Mouse (Mus musculus) intestine, embryonic 16.5 days (tissue): Measurements from ENCODE around the gene Gm20388. TPM values are rescaled to one million over a fixed set of nuclear protein-coding genes. Genes with fewer than 3 reads are reported as not detected.

Source experiments
- ATAC-seq: fragments of 200-750 bp; cut with Nextera tagmentation; 2 replicates; pipeline ENCODE4 v1.8.0; 2017; ENCODE audit warnings: moderate TSS enrichment, moderate library complexity
- H3K27ac ChIP-seq: fragments of 300-500 bp; sonication (generic); 2 replicates; pipeline ENCODE4 v1.5.1; 2014; ENCODE audit warnings: mild to moderate bottlenecking, low read length
- H3K27me3 ChIP-seq: fragments of 300-500 bp; sonication (generic); replicated peaks from 2 replicates; pipeline ENCODE4 v1.6.1; 2014; ENCODE audit warnings: low read length, control low read depth, mixed read lengths; ENCODE audit not compliant: control insufficient read depth, insufficient read depth
- H3K36me3 ChIP-seq: fragments of 300-500 bp; sonication (generic); 2 replicates; pipeline ENCODE4 v1.6.1; 2014; ENCODE audit warnings: low read length, control low read depth; ENCODE audit not compliant: control insufficient read depth, insufficient read depth
- H3K4me1 ChIP-seq: fragments of 300-500 bp; sonication (generic); 2 replicates; pipeline ENCODE4 v1.6.1; 2014; ENCODE audit warnings: low read length, control low read depth, mixed read lengths; ENCODE audit not compliant: control insufficient read depth, insufficient read depth
- H3K4me2 ChIP-seq: fragments of 300-500 bp; sonication (generic); 2 replicates; pipeline ENCODE4 v1.6.1; 2014; ENCODE audit warnings: low read depth, low read length, control low read depth
- H3K4me3 ChIP-seq: fragments of 300-500 bp; sonication (generic); 2 replicates; pipeline ENCODE4 v1.5.1; 2014; ENCODE audit warnings: mild to moderate bottlenecking, low read length
- H3K9ac ChIP-seq: fragments of 300-500 bp; sonication (generic); 2 replicates; pipeline ENCODE4 v1.6.1; 2014; ENCODE audit warnings: low read depth, low read length
- H3K9me3 ChIP-seq: fragments of 300-500 bp; sonication (generic); 2 replicates; pipeline ENCODE4 v1.6.1; 2016; ENCODE audit warnings: low read length, control low read depth; ENCODE audit not compliant: control insufficient read depth
- WGBS: fragments of 180-500 bp; shearing (Covaris S2); extraction: QIAGEN DNeasy Blood & Tissue Kit; methylation state at CpG from one replicate; pipeline ENCODE4 v1.1.7; 2014; 5-methylcytosine and 5-hydroxymethylcytosine counted together
- polyA plus RNA-seq: library from polyadenylated mRNA; unstranded; fragments of >200 nt; fragmentation: Nextera tagmentation; extraction: Ambion mirVana; gene quantifications from 2 replicates; pipeline ENCODE4 v1.2.1, GENCODE M21; 2015

Gm20388 gene
- polyA plus RNA-seq, 1 experiment from 2014 or later: 5.8 TPM

DNA sequence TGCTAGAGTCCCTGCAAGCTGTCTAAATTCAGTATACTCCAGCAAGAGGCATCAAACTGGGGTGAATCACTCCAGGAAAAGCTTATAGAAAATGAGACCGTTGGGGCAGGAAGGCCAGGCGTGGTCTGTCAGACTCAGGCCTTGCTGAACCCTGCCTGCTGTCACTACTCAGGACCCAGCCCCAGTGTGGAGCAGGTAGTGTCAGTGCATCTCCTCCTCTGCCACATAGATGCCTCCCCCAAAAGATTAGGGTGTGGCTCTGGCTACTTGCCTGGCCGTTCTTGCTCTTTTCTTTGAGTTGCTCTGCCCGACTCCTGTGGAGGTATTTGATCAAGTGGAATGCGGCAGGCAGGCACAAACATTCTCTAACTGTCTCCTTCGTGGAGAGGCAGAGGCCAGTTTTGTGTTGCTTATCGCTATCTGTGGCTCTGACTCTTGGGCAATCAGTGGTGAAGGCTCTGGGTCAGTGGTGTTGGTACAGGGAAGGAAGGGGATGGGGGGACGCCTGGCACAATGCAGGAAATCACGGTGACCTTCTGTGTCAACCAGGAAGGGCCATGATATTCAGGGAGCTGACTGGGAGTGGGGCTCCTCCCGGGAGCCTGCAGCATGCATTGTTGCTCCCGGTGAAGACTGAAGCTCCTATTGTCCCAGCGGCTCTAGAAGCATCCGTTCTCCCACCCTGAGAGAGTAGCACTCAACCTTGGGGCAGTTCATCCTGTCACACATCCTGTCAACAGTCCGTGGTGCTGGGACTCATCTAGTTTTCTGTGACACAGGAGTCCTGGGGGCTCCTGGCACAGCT is 215.9 kb downstream of the Gm20388 start:
- no peaks in the 10 kb centered on the region for H3K27me3 ChIP-seq
- no peak overlapping the region for H3K4me2 ChIP-seq
- peak; percentile 36 for ATAC-seq
- H3K4me3 ChIP-seq: no peak overlapping the region
- no peaks in the 10 kb centered on the region for H3K36me3 ChIP-seq
- H3K4me1 ChIP-seq: peaks cover 22% of the 10 kb centered on the region
- H3K27ac ChIP-seq: peak overlapping the region; percentile 54
- no peak overlapping the region for H3K9ac ChIP-seq
- H3K9me3 ChIP-seq: no peaks in the 10 kb centered on the region
- 28% methylated on average over 14 of the region's 14 CpGs for WGBS

DNA sequence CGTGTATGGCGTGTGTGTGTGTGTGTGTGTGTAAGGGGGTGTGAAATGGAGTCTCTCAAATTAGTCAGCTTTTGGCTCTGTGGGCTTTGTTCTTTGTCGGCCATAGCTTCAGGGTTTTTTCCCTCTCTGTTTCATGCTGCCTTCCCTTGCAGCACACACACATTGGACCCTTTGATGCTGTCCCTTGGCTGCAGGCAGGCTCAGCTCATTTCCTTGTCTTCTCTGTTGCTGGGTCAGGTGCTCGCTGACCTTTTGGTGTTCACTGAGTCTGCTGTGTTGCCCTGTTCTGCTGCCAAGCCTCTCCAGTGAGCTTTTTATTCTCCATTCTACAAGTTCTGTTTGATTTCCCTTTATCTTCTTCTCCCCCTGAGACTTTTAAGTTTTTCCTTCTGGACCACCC is 218.9 kb downstream of the Gm20388 start:
- H3K27me3 ChIP-seq: no peaks in the 10 kb centered on the region
- H3K27ac ChIP-seq: no peak overlapping the region
- H3K4me3 ChIP-seq: no peak overlapping the region
- peaks cover 15% of the 10 kb centered on the region for H3K4me1 ChIP-seq
- H3K9ac ChIP-seq: no peak overlapping the region
- no peaks in the 10 kb centered on the region for H3K36me3 ChIP-seq
- ATAC-seq: no peak
- H3K4me2 ChIP-seq: no peak overlapping the region
- WGBS: 75% methylated on average over 4 of the region's 4 CpGs
- no peaks in the 10 kb centered on the region for H3K9me3 ChIP-seq

DNA sequence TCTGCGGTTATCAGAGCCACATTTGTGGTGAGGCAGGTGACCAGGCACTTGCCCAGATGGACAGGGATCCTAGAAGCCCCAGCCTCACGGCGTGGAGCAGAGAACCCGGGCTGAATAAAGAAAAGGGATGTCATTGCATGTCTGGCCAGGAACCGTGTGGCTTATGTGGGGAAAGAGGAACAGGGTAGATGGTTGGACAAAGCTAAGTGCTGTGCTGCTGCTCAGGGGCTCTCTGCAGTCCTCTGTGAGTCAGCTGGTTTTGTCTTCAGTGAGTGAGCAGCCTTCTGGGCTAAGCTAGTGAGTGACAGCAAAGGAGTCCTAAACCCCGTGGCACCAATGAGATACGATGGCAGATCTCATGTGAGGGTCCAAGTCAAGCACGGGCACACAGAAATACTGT is 220.5 kb downstream of the Gm20388 start:
- no peak overlapping the region for H3K4me3 ChIP-seq
- H3K4me2 ChIP-seq: no peak overlapping the region
- no peak overlapping the region for H3K27ac ChIP-seq
- H3K36me3 ChIP-seq: no peaks in the 10 kb centered on the region
- H3K27me3 ChIP-seq: no peaks in the 10 kb centered on the region
- peaks cover 10% of the 10 kb centered on the region for H3K4me1 ChIP-seq
- ATAC-seq: no peak
- no peak overlapping the region for H3K9ac ChIP-seq
- WGBS: 87% methylated on average over 8 of the region's 8 CpGs
- no peaks in the 10 kb centered on the region for H3K9me3 ChIP-seq

DNA sequence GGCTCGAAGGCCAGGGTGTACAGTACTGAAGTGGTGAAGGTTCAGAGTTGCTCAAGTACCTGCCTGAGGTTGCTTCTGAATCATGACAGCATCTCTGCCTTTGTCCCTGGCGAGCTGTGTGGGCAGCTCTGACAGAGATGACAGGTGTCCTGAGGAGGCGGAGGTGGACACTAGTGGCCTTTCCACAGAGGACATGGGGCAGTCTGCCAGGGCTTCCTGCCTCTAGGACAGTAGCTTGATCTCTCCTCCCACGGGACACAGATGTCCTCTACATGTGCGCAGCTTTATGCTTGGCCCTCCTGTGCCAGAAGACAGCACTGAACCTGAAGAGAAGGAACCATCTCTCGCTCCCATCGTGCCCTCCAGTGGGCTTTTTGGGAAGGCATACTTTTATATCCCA is 222.5 kb downstream of the Gm20388 start:
- no peak for ATAC-seq
- H3K27ac ChIP-seq: no peak overlapping the region
- no peak overlapping the region for H3K4me2 ChIP-seq
- no peaks in the 10 kb centered on the region for H3K9me3 ChIP-seq
- H3K9ac ChIP-seq: no peak overlapping the region
- no peaks in the 10 kb centered on the region for H3K27me3 ChIP-seq
- H3K4me3 ChIP-seq: no peak overlapping the region
- no peaks in the 10 kb centered on the region for H3K36me3 ChIP-seq
- WGBS: 80% methylated on average over 7 of the region's 7 CpGs
- peaks cover 7% of the 10 kb centered on the region; the same call in 1 of the 2 replicates for H3K4me1 ChIP-seq

DNA sequence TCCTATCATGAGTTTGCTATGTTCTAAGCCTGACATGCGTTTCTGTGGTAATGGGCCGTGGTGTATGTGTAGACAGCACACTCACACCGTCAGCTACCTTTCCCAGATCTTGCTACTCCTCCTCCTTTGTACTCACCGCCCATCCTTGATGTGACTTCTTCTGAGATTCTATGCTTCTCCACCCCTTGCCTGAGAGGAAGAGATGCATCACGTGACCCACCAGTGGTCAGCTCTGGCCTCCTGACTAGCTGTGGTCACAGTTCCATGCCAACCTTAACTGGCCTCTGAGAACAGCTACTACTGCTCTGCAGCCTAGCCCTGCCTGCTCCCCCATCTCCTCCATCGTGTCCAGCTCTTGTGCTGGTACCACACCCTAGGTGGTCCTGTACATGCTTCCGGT is 225.0 kb downstream of the Gm20388 start:
- no peak for ATAC-seq
- Histone ChIP-seq H3K27ac (no peak overlapping the region), H3K4me3 (no peak overlapping the region), H3K27me3 (no peaks in the 10 kb centered on the region), H3K9me3 (no peaks in the 10 kb centered on the region), H3K4me2 (no peak overlapping the region), H3K4me1 (peaks cover 27% of the 10 kb centered on the region), H3K9ac (no peak overlapping the region), H3K36me3 (no peaks in the 10 kb centered on the region)
- 90% methylated on average over 7 of the region's 7 CpGs for WGBS

DNA sequence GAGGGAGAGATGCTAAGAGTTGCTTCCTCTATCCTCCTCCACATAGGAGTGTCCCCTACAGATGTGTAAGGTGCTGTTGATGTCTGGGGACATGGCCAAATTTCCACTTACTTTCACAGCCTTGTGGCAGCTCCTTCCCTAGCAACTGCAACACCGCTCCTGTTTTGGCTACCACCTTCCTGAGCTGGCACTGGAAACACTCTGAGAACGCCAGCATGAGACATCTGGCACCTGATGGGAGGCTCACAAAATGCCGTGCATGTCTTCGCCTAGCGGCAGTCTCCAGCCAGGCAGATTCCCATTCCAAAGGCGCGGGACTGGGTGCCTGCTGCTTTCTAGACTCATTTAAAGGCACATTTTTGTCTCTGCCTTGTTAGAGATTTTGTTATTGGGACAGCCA is 226.0 kb downstream of the Gm20388 start:
- no peaks in the 10 kb centered on the region for H3K9me3 ChIP-seq
- H3K4me3 ChIP-seq: no peak overlapping the region
- H3K9ac ChIP-seq: no peak overlapping the region
- no peaks in the 10 kb centered on the region for H3K27me3 ChIP-seq
- no peak overlapping the region for H3K27ac ChIP-seq
- H3K4me2 ChIP-seq: no peak overlapping the region
- no peaks in the 10 kb centered on the region for H3K36me3 ChIP-seq
- no peak for ATAC-seq
- H3K4me1 ChIP-seq: peaks cover 31% of the 10 kb centered on the region
- WGBS: 61% methylated on average over 7 of the region's 7 CpGs

DNA sequence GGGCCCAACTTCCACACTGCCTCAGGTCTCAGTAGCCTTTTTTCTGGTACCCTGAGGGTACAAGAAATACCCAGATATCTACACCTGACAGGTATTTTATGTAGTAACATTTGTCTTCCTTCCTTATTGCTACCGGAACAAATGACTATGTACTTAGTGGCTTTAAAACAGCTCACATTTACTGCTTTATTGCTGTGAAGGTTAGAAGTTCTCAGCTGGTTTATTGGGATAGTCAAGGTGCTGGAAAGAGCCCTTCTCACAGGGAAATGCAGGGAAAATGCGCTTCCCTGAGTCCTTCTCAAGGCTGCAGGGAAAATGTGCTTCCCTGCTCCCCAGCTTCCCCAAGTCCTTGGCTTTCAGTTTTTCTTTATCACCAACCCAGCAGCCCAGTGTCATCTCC is 228.3 kb downstream of the Gm20388 start:
- Histone ChIP-seq H3K9me3 (no peaks in the 10 kb centered on the region), H3K4me1 (peaks cover 31% of the 10 kb centered on the region), H3K9ac (peak overlapping the region; percentile 17; the same call in 1 of the 2 replicates), H3K27ac (peak overlapping the region; percentile 91), H3K4me2 (peak overlapping the region; percentile 8; the same call in 1 of the 2 replicates), H3K36me3 (no peaks in the 10 kb centered on the region), H3K4me3 (no peak overlapping the region), H3K27me3 (no peaks in the 10 kb centered on the region)
- peak; percentile 86 for ATAC-seq
- WGBS: 58% methylated on average over 2 of the region's 2 CpGs

DNA sequence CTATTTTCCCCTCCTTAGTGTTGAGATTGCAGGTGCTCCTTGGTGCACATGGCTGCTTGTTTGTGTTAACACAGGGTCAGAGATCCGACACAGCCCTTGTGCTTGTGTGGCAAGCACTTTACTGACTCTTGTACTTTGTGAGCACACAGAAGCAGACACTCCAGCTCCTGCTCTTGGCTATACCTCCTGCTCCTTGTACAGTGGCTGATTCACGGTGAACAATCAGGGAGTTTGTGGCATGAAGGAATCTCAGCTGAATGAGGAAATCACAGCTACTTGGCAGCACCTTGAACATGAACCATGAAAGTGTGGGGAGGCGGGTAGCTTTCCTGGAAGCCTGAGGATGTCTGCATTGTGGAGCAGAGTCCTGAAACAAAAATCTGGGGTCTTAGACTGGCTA is 230.1 kb downstream of the Gm20388 start:
- H3K4me1 ChIP-seq: peaks cover 37% of the 10 kb centered on the region
- WGBS: 58% methylated on average over 3 of the region's 3 CpGs
- H3K36me3 ChIP-seq: no peaks in the 10 kb centered on the region
- no peak overlapping the region for H3K4me2 ChIP-seq
- H3K9me3 ChIP-seq: no peaks in the 10 kb centered on the region
- peak; percentile 4; the same call in 1 of the 2 replicates for ATAC-seq
- 0 out of 2 replicates have a peak overlapping the region, but pooled peaks have one; percentile 12 for H3K9ac ChIP-seq
- H3K27ac ChIP-seq: peak overlapping the region; percentile 61
- no peaks in the 10 kb centered on the region for H3K27me3 ChIP-seq
- no peak overlapping the region for H3K4me3 ChIP-seq

DNA sequence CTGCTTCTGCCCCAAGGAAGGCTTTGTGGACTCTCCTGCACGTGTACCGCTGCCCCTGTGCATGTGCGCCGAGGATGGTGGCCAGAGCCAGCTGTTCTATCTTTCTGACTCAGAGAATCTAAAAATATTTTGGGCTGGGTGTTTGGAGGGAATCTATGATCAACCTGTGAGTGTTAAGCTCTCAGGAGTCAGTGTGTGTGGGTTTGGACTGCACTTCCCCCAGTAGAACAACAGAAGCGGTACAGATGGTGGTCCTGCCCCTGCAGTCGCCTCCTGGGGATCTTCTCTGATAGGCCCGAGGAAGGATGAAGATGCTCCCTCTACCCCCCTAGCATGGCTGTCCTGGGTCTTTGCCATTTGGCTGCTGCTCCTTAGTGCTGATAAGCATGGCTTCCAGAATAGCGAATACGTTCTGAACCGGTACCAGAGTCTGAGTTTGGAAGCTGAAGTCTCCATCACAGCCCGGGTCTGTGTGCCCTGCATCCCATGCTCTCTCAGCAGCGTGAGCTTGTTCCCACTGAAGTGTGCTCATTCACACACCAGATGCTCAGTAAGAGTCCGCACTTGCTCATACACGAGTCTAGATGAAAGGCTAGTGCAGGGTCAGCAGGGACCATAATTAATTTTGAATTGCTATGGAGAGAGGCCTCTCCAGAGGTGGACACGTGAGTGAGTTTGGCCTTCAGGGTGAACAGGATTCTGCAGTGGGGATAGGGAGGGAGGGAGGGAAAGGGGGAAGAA is 233.4 kb downstream of the Gm20388 start:
- Histone ChIP-seq H3K4me3 (no peak overlapping the region), H3K9ac (no peak overlapping the region), H3K9me3 (no peaks in the 10 kb centered on the region), H3K27me3 (no peaks in the 10 kb centered on the region), H3K4me2 (no peak overlapping the region), H3K27ac (no peak overlapping the region), H3K36me3 (no peaks in the 10 kb centered on the region), H3K4me1 (peaks cover 23% of the 10 kb centered on the region; the same call in 1 of the 2 replicates)
- 72% methylated on average over 15 of the region's 15 CpGs for WGBS
- ATAC-seq: no peak
